Mouse (Mus musculus): ENCODE results near the gene Ntrk2. TPM values are rescaled to one million over a fixed set of nuclear protein-coding genes. Genes with fewer than 3 reads are reported as not detected.
A peak's percentile ranks its signal among the peaks of the same experiment; 100 is the strongest.
"Not testable (repeated sequence)": the region's sequence is repeated elsewhere in the genome, so short reads cannot be mapped to it uniquely, and the experiment has no call there.

The Ntrk2 gene
- polyA plus RNA-seq, 1 experiment from 2014 or later: 76.1 TPM

GRCm38 (mm10) chr13:59025653-59026052 lies 219.3 kb downstream of the Ntrk2 start:
- no peaks in the 10 kb centered on the region for H3K4me1 ChIP-seq
- no peak overlapping the region for H3K27ac ChIP-seq
- H3K9ac ChIP-seq: no peak overlapping the region
- no peaks in the 10 kb centered on the region for H3K36me3 ChIP-seq
- no peaks in the 10 kb centered on the region for H3K9me3 ChIP-seq
- H3K4me2 ChIP-seq (replicated peaks): no peak overlapping the region
- H3K4me3 ChIP-seq: no peak overlapping the region
- WGBS: 85% methylated on average over 8 of the region's 8 CpGs
- H3K27me3 ChIP-seq (replicated peaks): no peaks in the 10 kb centered on the region
- ATAC-seq (ENCODE audit: low FRiP score, low read depth): no peak

- Histone ChIP-seq H3K4me3 (no peak overlapping the region), H3K27ac (no peak overlapping the region), H3K9ac (no peak overlapping the region), H3K4me2 (replicated peaks) (no peak overlapping the region), H3K9me3 (no peaks in the 10 kb centered on the region), H3K27me3 (replicated peaks) (no peaks in the 10 kb centered on the region), H3K4me1 (no peaks in the 10 kb centered on the region), H3K36me3 (no peaks in the 10 kb centered on the region)
- 87% methylated on average over 9 of the region's 9 CpGs for WGBS
- no peak for ATAC-seq (ENCODE audit: low FRiP score, low read depth)
Observed at GRCm38 (mm10) chr13:59027436-59027835, 221.1 kb downstream of the Ntrk2 start.

- Histone ChIP-seq H3K27me3 (replicated peaks) (no peaks in the 10 kb centered on the region), H3K36me3 (no peaks in the 10 kb centered on the region), H3K4me3 (no peak overlapping the region), H3K27ac (no peak overlapping the region), H3K4me2 (replicated peaks) (no peak overlapping the region), H3K9me3 (no peaks in the 10 kb centered on the region), H3K4me1 (no peaks in the 10 kb centered on the region), H3K9ac (no peak overlapping the region)
- WGBS: 97% methylated on average over 4 of the region's 4 CpGs
- ATAC-seq (ENCODE audit: low FRiP score, low read depth): no peak
Observed at GRCm38 (mm10) chr13:59028546-59028945, 222.2 kb downstream of the Ntrk2 start.

- WGBS: 96% methylated on average over 6 of the region's 6 CpGs
- Histone ChIP-seq H3K4me3 (no peak overlapping the region), H3K9me3 (no peaks in the 10 kb centered on the region), H3K4me2 (replicated peaks) (no peak overlapping the region), H3K36me3 (no peaks in the 10 kb centered on the region), H3K27ac (no peak overlapping the region), H3K27me3 (replicated peaks) (no peaks in the 10 kb centered on the region), H3K9ac (no peak overlapping the region), H3K4me1 (no peaks in the 10 kb centered on the region)
- no peak for ATAC-seq (ENCODE audit: low FRiP score, low read depth)
Observed at GRCm38 (mm10) chr13:59030574-59030973, 224.2 kb downstream of the Ntrk2 start.

GRCm38 (mm10) chr13:59040156-59040915 lies 234.0 kb downstream of the Ntrk2 start:
- Histone ChIP-seq H3K4me2 (replicated peaks) (peak overlapping the region; percentile 44; the same call in 1 of the 2 replicates), H3K4me1 (peaks cover 14% of the 10 kb centered on the region), H3K9ac (no peak overlapping the region), H3K9me3 (no peaks in the 10 kb centered on the region), H3K4me3 (no peak overlapping the region), H3K36me3 (no peaks in the 10 kb centered on the region), H3K27me3 (replicated peaks) (no peaks in the 10 kb centered on the region), H3K27ac (peak overlapping the region; percentile 72)
- ATAC-seq (ENCODE audit: low FRiP score, low read depth): peak; percentile 64
- WGBS: 33% methylated on average over 16 of the region's 16 CpGs

GRCm38 (mm10) chr13:59041013-59041764 lies 234.8 kb downstream of the Ntrk2 start:
- Histone ChIP-seq H3K4me2 (replicated peaks) (peak overlapping the region; percentile 44), H3K27ac (peak overlapping the region; percentile 22; the same call in 1 of the 2 replicates), H3K9me3 (no peaks in the 10 kb centered on the region), H3K9ac (no peak overlapping the region), H3K27me3 (replicated peaks) (no peaks in the 10 kb centered on the region), H3K4me1 (peaks cover 14% of the 10 kb centered on the region), H3K4me3 (no peak overlapping the region), H3K36me3 (no peaks in the 10 kb centered on the region)
- WGBS: 34% methylated on average over 9 of the region's 9 CpGs
- ATAC-seq (ENCODE audit: low FRiP score, low read depth): peak; percentile 99

GRCm38 (mm10) chr13:59052188-59052587 lies 245.8 kb downstream of the Ntrk2 start:
- Histone ChIP-seq H3K4me1 (no peaks in the 10 kb centered on the region), H3K4me3 (no peak overlapping the region), H3K27me3 (replicated peaks) (no peaks in the 10 kb centered on the region), H3K9ac (no peak overlapping the region), H3K36me3 (no peaks in the 10 kb centered on the region), H3K27ac (no peak overlapping the region), H3K9me3 (no peaks in the 10 kb centered on the region), H3K4me2 (replicated peaks) (no peak overlapping the region)
- WGBS: 84% methylated on average over 4 of the region's 4 CpGs
- no peak for ATAC-seq (ENCODE audit: low FRiP score, low read depth)

GRCm38 (mm10) chr13:59054331-59054730 lies 248.0 kb downstream of the Ntrk2 start:
- H3K4me2 ChIP-seq (replicated peaks); H3K27ac ChIP-seq; ATAC-seq (ENCODE audit: low FRiP score, low read depth); H3K9ac ChIP-seq; H3K9me3 ChIP-seq; H3K4me1 ChIP-seq; H3K36me3 ChIP-seq; H3K4me3 ChIP-seq; H3K27me3 ChIP-seq (replicated peaks): not testable (repeated sequence)
- 89% methylated on average over 8 of the region's 8 CpGs for WGBS

GRCm38 (mm10) chr13:59056859-59057258 lies 250.5 kb downstream of the Ntrk2 start:
- no peak for ATAC-seq (ENCODE audit: low FRiP score, low read depth)
- Histone ChIP-seq H3K4me3 (no peak overlapping the region), H3K27ac (no peak overlapping the region), H3K9me3 (no peaks in the 10 kb centered on the region), H3K4me1 (no peaks in the 10 kb centered on the region), H3K27me3 (replicated peaks) (no peaks in the 10 kb centered on the region), H3K36me3 (no peaks in the 10 kb centered on the region), H3K9ac (no peak overlapping the region), H3K4me2 (replicated peaks) (no peak overlapping the region)
- 92% methylated on average over 4 of the region's 4 CpGs for WGBS

- H3K4me2 ChIP-seq (replicated peaks): no peak overlapping the region
- H3K9me3 ChIP-seq: no peaks in the 10 kb centered on the region
- H3K36me3 ChIP-seq: no peaks in the 10 kb centered on the region
- H3K4me1 ChIP-seq: no peaks in the 10 kb centered on the region
- no peak overlapping the region for H3K9ac ChIP-seq
- no peak for ATAC-seq (ENCODE audit: low FRiP score, low read depth)
- no peak overlapping the region for H3K4me3 ChIP-seq
- WGBS: 78% methylated on average over 1 of the region's 1 CpGs
- H3K27ac ChIP-seq: no peak overlapping the region
- H3K27me3 ChIP-seq (replicated peaks): no peaks in the 10 kb centered on the region
Observed at GRCm38 (mm10) chr13:59057886-59058285, 251.5 kb downstream of the Ntrk2 start.

GRCm38 (mm10) chr13:59059118-59059517 lies 252.7 kb downstream of the Ntrk2 start:
- H3K4me1 ChIP-seq: no peaks in the 10 kb centered on the region
- no peak overlapping the region for H3K9ac ChIP-seq
- H3K9me3 ChIP-seq: no peaks in the 10 kb centered on the region
- H3K4me3 ChIP-seq: no peak overlapping the region
- no peak for ATAC-seq (ENCODE audit: low FRiP score, low read depth)
- no peak overlapping the region for H3K27ac ChIP-seq
- H3K36me3 ChIP-seq: no peaks in the 10 kb centered on the region
- no peak overlapping the region for H3K4me2 ChIP-seq (replicated peaks)
- no peaks in the 10 kb centered on the region for H3K27me3 ChIP-seq (replicated peaks)
- WGBS: 33% methylated on average over 7 of the region's 7 CpGs

- no peak for ATAC-seq (ENCODE audit: low FRiP score, low read depth)
- no peak overlapping the region for H3K27ac ChIP-seq
- 80% methylated on average over 3 of the region's 3 CpGs for WGBS
- H3K4me1 ChIP-seq: no peaks in the 10 kb centered on the region
- no peaks in the 10 kb centered on the region for H3K36me3 ChIP-seq
- no peak overlapping the region for H3K4me3 ChIP-seq
- H3K9me3 ChIP-seq: no peaks in the 10 kb centered on the region
- H3K9ac ChIP-seq: no peak overlapping the region
- H3K27me3 ChIP-seq (replicated peaks): no peaks in the 10 kb centered on the region
- H3K4me2 ChIP-seq (replicated peaks): no peak overlapping the region
Observed at GRCm38 (mm10) chr13:59065677-59066076, 259.3 kb downstream of the Ntrk2 start.
